Mouse (Mus musculus): ENCODE results near the gene 1700034J05Rik.

1700034J05Rik gene

DNA sequence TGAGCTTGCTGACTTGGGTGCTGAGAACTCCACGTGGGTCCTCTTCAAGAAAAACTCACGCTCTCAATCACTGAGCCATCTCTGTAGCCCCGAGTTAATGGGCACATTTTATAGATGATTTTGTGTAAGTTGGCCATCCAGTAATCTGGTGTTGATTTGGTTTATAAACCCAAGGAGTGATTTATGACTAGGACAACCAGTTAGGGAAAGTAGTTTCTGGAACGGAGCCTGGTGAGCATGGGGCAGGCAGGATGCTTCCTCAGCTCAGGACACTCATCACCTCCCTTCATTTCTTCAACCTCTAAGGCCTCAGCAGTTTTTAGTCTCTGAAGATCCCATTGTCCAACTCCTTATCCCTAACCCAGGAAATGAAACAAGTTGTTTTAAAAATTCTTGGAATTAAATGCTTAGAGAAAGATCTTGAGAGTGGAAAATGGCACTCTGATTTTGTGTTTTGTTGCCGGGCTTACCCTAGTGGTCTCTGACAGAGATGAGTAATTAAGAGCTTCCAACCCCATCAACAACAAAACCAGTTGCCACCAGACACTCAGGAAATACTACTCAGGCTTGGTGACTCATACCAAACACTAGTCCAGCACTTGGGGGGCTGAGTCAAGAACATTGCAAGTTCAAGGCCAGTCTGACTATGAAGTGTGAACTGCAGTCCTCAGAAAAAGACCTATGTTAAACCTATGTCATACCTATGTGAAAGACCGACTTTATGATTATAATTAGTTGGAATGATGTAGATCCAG lies 9.4 kb upstream of the 1700034J05Rik start:
- DNase-seq (ENCODE audit: low spot score): no peak

DNA sequence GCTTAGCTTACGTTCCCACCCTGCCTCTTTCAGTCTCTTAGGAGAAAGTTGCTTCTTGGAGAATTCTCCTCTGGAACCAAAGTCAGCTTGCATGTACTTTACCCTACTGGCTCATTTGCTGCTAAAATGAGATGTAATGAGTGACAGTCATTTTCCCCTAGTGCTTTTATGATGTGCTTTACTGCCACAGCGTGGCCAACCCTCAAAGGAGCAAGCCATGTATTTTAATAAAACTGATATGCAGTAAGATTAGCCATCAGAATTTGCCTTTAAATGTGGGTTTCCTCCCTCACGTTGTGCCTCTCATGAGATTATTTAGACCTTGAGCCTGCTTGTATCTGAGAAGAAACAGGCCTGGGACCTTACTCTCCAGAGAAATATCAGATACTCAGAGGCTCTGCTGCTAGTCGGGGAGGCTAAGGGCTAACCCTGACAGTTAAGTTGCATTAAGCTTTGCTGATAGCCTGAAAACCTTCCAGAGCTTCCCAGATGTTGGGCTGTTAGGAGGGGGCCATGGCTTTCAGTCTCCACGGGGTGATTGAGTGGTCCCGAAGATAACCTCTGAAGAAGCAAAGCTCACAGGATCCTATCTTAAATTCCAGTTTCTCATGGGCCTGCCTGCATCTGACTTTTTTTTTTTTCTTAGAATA lies 7.7 kb upstream of the 1700034J05Rik start:
- no peak for DNase-seq (ENCODE audit: low spot score)

DNA sequence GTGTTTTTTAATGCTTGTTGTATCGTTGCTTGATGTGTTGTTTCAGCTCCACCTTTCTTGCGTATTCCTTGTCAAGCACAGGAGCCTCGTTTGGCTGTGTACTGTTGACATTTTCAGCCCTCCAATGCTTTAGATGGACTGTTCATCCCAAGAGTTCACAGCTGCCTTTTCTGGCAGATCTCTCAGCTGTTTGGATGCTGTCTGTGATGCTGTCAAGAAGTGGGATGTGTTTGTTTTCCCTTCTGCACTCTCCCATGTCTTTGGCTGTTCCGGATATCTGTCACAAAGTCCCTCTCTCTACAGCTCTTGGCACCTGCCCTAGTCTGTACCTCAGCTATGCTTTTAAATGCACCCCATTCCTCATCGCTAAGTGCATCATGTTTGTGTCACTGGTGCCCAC lies 6.7 kb upstream of the 1700034J05Rik start:
- DNase-seq (ENCODE audit: low spot score): no peak

DNA sequence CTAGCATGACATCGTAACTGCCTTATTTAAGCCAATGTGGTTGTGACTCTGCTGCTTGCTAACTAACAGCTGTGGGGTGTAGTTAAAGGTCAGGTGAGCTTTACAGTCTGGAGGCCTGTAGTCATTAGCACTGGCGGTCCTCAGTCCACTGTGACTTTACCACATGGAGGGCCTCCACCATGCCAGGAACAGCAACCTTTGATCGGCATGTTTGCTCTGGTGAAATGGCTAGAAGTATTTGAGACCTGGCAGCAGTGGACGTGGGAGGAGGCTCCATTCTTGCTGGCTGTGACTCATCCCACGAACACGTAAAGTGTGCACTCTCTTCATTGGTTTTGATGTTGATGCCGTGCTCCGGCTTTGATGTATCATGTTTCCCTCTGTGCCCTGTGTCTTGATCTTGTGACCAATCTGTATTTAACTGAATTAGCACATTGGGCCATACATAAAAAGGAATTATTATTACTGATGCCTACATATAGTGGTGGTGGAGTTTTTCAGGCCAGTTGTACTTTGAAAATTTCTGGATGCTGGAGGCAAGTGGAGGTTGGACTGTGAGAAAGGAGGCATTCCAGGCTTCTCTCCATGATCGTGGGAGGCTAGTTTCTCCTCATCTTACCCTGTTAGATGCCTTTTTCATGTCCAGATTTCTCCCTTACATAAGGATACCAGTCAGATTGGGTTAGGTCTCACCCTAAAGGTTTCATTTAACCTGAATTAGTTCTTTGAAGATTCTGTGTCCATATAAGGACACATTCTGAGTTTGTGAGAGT lies 5.9 kb upstream of the 1700034J05Rik start:
- no peak for DNase-seq (ENCODE audit: low spot score)

DNA sequence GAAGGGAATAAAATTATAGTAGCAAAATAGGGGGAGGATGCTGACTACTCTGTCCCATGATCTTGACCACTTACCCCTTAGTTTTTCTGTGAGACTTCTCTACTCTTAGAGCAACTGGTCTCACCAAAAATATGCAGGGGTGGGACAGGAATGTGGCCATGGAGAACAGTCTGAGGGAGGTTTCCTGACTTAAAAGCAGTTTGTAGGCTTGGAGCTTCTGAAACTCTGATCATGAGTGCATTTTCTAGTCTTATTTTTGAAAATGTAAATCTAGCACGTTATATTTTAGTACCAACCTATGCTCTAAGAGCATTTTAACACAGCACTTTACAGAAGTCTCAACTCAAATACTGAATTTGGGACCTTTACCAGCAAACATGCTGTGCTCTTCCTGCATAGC lies 4.5 kb upstream of the 1700034J05Rik start:
- no peak for DNase-seq (ENCODE audit: low spot score)

DNA sequence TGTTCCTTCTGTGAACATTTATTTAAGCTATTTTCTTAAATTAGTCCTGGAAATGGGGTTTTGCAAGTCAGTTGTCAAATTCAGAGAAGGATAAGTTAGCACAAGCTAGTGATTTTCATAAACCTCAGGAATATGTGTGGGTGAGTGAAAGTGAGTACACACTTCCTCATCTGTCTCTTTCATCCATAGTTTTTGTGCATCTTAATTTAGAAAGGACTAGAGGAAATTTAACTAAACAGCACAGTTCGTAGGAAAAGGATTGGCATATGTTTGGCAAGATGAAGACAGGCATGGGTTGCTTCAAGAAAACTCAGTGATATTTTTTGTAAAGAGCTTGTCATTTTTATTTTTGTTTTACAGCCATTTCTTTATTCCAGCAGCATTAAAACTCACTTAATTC lies 2.7 kb upstream of the 1700034J05Rik start:
- DNase-seq (ENCODE audit: low spot score): no peak

DNA sequence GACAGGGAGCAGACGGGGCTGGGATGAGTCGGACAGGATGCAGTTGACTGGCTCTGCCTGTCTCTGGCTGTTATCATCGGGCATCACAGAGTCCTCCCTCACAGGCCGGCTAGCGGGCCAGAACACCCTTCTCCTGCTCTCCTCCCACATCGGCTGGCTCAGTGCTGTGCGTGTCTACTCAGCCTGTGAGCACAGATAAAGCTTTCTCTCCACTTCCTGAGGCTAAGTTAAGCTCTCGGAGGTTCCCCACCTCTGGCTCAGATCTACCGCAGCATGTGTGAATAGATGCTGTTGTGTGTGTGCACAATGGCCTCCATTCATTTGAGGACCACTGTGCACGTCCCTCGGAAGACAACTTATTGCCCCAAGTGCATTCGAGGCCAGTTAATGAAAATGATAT lies 1.7 kb upstream of the 1700034J05Rik start:
- no peak for DNase-seq (ENCODE audit: low spot score)

DNA sequence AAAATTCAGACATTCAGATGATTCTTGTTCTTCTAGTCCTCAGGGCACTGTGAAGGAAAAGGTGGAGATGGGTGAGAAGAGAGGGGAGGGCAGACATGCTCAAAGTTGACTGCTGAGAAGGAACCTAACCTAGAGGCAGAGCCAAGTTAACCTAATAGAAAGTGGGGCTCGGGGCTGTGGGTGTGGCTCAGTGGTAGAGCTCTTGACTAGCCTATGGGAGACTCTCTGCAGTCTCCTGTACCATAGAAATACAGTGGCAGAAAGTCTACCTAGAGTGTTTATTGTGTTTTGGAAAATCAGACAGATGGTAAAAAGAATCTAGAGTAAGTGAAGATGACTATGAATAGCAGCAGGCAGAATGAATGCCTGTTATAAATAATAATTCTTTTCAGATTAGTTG lies 1.3 kb upstream of the 1700034J05Rik start:
- no peak for DNase-seq (ENCODE audit: low spot score)

DNA sequence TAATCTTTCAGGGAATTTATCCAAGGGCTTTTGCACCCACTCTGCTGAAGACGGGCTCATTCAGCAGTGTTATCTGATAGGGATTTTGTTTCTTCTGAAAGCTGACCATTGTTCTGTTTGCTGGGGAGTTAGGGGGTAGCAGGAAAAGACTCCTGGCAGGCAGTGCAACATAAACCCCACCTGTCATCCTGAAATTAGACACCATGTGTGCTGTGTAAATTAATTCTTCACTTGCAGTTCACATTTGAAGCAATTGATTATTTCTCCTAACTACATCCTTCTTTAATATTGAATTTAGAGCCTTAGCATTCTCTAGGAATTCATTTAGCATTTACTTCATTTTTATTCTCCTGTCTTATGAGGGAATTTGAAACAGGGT lies 3.8 kb downstream of the 1700034J05Rik start:
- DNase-seq (ENCODE audit: low spot score): no peak

DNA sequence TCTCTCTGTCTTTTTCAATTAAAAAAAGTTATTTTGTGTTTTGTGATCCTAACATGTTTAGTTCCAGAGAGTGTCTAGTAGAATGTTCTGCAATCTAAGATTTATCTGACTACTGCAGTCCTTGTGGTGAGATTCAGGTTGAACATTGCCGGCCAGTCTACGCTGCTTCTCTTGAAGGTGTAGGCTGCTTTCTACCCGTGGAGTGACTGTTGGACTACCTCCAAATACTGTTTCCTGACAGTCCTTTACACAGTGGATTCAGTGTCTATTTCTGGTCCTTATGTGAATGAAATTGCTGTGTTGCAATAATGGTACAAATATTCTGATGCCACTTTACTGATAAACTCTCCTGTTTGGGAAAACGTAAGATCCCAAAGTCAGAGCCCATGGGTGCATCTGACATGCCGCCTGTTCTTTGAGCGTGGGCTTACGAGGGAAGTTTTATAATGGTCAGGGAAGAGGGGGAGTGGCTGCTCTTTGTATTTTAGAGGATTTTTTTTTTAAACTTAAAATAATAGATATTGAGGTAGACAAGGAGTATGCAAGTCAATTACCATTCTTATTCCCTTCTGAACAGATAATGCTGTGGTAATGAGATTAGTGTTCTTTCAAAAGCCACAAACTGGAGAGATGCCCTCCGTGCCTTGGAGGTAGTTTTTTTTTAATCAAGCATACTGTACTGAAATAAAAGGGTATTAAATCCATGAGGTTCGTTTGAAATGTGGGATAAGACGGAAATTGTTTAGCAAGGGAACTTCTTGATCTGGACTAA lies 4.4 kb downstream of the 1700034J05Rik start:
- no peak for DNase-seq (ENCODE audit: low spot score)

DNA sequence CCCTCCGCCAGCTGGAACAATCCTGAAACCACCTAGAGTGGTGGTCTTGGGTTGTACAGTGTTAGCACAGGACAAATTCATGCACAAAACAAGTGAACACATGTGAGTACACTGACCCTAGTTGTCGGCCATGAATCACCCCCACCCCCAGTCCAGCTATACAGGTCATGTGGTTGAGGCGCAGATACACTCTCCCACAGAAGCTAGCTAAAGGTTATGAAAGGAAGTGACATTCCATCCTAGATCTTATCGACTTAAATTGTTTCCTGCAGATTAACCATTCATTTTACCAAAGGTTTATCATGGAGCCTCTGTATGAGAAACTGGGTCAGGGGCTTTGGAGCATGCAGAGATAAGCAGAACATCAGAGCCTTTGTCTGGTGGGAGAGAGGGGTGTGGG lies 7.0 kb downstream of the 1700034J05Rik start:
- no peak for DNase-seq (ENCODE audit: low spot score)

DNA sequence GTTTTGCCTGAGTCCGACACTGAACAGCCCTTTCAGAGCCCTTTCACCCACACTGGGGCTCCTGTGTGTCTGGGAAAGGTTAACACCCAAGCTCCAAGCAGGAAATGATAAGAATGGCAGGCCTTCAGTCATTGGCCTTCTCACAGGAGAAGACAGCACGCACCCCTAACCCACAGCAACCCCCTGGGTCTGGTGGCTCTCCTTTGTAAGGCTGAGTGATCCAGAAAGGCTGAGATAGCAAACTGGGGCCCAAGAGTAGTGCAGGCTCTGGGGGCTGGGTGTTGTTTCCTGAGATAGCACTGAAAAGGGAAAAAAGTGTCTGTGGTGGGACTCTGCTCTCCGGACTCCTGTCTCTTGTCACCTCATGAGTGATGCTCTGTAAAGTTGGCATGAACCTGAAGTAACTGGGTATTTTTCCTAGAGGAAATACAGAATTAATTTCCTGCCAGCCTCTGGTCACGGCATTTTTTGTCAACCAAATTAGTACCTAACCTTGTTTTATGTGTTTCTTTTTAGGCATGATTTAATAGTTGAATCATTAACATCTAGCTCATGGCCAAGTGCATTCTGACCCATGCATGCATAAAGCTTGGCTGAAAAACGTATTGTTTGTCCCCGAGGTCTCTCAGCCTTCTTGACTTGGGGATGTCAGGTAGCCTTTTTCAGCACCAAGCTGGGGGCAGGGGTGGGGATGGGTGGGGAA lies 7.7 kb downstream of the 1700034J05Rik start:
- DNase-seq (ENCODE audit: low spot score): no peak

DNA sequence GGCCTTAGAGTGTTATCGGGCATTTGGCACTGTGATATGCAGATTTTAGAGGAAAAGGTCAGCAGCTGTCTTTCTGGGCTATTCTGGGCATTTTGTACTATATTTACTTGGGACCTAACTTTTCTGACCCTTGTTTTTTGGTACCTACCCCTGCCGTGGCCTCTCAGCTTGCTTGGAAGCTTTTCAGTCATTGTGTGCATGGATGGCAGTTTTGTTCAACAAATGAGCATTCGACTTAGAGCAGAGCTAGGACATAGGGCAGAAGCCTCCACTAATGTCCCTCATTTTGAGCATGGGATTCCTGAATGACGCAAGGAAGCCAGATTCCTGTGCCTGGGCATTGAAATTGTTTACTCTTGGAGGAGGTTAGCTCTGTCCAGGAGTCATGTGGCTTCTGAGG lies 9.4 kb downstream of the 1700034J05Rik start:
- DNase-seq (ENCODE audit: low spot score): no peak

DNA sequence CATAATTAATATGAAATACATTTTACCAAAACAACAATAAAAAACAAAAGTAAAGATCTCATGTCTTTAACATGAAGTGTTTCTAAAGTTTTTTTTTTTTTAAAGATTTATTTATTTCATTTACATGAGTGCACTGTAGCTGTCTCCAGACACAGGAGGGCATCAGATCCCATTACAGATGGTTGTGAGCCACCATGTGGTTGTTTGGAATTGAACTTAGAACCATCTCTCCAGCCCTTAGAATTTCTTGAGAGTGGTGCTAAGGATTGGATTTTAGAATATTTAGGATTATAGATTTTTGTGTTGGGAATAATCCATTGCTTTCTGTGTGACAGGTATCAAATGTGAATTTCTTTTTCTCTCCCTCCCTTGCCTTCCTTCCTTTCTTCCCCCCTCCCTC lies 10.2 kb downstream of the 1700034J05Rik start:
- no peak for DNase-seq (ENCODE audit: low spot score)

DNA sequence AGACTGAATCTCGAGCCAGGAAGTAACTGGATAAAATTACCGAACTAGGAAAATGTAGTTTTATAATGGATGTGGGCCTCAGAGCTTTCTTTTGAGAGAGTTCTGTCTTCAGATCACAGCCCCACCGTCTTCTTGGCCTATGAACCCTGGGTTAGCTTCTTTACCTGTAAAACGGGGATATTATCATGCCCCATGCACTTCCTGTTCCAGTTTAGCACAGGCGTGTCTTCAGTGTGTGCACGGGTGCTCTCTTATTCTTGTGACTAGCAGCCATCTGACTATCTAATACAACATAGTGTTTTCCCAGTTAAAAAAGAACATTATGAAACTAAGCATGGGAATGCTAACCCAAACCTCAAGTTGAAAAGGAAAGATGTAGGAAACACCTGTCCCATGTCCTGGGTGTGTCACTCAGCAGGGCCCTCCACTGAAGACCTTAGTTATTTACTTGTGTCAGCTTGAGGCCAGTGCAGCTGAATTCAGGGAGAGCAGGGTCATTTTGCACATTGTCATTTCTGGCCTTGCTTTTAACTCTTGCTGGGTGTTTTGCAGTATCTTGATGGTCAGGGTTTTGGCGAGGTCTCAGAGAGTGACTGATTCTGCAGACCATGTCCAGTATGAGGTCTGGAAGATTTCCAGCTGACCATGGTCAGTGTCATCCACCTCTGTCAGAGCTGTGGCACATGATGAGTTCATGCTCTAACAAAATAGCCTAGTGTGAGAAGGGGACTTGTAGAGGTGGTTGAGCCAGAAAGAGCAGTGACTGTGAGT lies 12.5 kb downstream of the 1700034J05Rik start:
- no peak for DNase-seq (ENCODE audit: low spot score)

DNA sequence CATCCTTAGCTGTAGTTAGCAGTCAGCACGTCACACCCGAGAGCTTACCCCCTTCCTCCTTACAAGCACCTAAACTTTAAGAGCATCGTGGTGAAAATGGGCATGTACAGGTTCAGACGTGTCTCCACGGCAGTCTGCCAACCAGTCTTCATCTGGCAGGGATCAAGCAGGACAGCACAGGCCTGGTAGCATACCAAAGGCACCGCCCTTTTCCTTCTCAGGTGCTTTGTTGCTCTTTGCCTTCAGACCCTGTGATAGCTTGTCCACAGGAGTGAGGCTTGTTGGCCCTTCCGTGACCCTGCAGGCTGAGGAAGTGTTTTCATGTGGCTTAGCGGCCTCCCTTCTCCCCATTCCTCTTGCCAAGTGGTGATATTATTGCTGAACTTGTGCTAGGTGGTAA lies 15.2 kb downstream of the 1700034J05Rik start:
- no peak for DNase-seq (ENCODE audit: low spot score)

DNA sequence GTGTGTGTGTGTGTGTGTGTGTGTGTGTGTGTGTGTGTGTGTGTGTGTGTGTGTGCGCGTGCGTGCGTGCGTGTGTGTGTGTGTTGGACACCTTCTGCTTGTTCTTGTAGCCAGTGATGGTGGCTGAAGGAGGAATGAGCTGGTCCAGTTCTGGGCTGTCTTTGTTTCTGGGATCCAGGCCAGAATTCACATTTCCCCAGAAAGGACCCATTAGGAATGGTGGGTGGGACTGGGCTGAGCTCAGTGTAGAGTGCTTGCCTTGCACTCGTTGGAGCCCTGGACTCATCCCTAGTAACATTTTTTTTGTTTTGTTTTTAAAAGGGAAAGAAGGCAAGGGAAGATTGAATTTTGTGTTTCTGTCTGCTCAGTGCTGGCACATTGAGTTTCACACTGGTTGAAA lies 18.3 kb downstream of the 1700034J05Rik start:
- DNase-seq (ENCODE audit: low spot score): no peak

DNA sequence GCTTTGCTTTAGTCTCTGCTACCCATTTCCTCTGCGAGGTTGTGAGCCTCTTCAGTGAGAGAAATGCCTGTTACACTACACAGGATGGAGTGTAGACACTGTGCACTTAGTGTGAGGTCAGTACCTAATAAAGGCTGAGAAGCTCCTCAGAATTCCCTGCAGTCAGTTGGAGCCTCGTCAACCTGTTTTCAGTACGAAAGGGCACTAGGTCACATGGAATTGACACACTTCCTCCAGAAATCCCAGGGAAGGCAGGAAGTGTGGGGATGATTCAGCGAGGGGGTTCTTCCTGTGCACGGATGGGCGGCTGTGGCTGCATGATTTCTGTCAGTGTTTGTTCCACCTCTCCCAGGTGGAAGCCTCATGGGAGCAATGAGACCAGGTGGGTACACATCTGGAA lies 21.1 kb downstream of the 1700034J05Rik start:
- DNase-seq (ENCODE audit: low spot score): no peak

DNA sequence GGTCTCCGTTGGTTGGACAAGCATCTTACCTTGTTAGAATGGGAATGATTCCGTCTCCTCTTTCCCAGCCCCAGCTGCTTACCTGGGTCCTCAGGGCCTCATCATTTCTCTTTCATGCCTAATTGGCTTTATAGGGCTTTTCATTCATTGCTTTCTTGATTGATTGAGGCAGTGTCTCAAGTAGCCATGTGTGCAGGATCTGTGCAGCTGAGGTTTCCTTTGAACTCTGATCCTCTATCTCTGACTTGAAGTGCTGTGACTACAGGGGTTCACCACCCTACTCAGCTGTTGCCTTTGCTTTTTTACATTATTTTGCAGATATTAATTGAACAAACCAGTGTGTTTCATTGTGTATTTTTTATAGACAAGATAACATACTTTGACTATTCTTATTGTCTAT lies 25.2 kb downstream of the 1700034J05Rik start:
- no peak for DNase-seq (ENCODE audit: low spot score)

DNA sequence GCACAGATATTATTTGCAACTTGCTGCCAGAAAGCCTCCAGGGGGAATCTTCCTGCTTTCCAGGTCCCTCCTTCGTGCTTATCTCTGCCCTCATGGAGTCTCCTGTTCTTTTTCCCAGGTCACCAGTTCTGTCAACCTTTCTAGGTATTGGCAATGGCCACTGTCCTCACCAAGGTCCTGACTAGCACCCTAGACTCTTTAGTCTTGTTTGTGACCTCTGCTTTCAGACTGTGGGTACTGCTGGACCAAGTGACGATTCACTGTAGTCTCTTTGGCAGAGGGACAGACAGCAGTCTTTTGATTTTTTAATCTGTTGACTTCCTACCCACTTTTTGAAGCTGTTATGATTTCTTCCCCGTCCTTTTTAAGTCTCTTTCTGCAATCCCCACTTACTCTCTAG lies 26.1 kb downstream of the 1700034J05Rik start:
- no peak for DNase-seq (ENCODE audit: low spot score)

DNA sequence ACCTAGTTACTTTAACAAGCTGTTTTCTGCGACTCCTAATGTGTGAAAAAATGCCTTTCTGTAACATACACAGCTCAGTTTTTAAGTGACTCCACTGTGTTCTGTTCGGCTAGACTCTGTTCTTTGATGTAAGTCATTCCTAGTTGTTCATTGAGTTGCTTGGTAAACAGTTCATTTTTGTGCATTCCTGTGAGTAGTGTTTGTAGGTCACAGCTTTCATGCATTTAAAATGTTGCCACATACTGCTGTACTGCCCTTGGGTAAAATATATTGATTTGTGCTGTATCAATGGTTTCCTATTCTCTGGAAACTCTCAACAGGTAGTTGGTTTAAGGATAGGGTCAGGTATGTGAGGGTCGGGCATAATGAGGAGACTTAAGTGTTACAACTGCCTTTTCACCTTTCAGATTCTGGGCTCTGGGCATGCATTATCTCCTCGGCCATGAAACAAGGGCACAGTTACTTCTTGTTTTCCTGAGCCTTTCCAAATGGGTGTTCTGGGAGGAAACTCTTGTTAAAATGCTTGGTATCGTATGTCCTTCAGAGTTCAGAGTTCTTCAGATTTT lies 27.7 kb downstream of the 1700034J05Rik start:
- no peak for DNase-seq (ENCODE audit: low spot score)

All from testis, postnatal 10 days (tissue).